Mouse (Mus musculus): ENCODE results near the gene Olfr875. TPM values are rescaled to one million over a fixed set of nuclear protein-coding genes. Genes with fewer than 3 reads are reported as not detected.
"Not testable (repeated sequence)": the region's sequence is repeated elsewhere in the genome, so short reads cannot be mapped to it uniquely, and the experiment has no call there.

The Olfr875 gene
- total RNA-seq (2021) = not detected

- no peak for DNase-seq
Measured at GRCm38 (mm10) chr9:37771759-37772158, at the start of gene Olfr875. TSS of gene Olfr875 (plus strand) at chr9:37771857.

GRCm38 (mm10) chr9:37734310-37734709 is 37.3 kb upstream of the Olfr875 start:
- DNase-seq = no peak

GRCm38 (mm10) chr9:37744806-37745205 is 26.9 kb upstream of the Olfr875 start, which contains the start of gene Olfr874:
TSS of gene Olfr874 (plus strand) at chr9:37745106.
- no peak for DNase-seq

GRCm38 (mm10) chr9:37750319-37751075 is 21.2 kb upstream of the Olfr875 start:
- DNase-seq = no peak

- DNase-seq = no peak
Measured at GRCm38 (mm10) chr9:37751467-37751866, 20.2 kb upstream of the Olfr875 start.

- no peak for DNase-seq
Measured at GRCm38 (mm10) chr9:37752006-37752405, 19.7 kb upstream of the Olfr875 start.

- DNase-seq = no peak
Measured at GRCm38 (mm10) chr9:37761728-37762127, 9.9 kb upstream of the Olfr875 start.

- no peak for DNase-seq
Measured at GRCm38 (mm10) chr9:37762541-37762940, 9.1 kb upstream of the Olfr875 start.

GRCm38 (mm10) chr9:37770661-37771060 is 996 bp upstream of the Olfr875 start:
- DNase-seq = no peak

- peak; percentile 10 to 24 for DNase-seq
Measured at GRCm38 (mm10) chr9:37782766-37783260, 11.2 kb downstream of the Olfr875 start.

GRCm38 (mm10) chr9:37783394-37784387 is 12.0 kb downstream of the Olfr875 start:
- DNase-seq = not testable (repeated sequence)

GRCm38 (mm10) chr9:37786411-37786810 is 14.8 kb downstream of the Olfr875 start:
- DNase-seq = no peak

GRCm38 (mm10) chr9:37802055-37802454 is 30.4 kb downstream of the Olfr875 start:
- no peak for DNase-seq

GRCm38 (mm10) chr9:37802731-37803130 is 31.1 kb downstream of the Olfr875 start, which contains the start of gene Olfr876:
TSS of gene Olfr876 (plus strand) at chr9:37803031.
- DNase-seq = no peak

GRCm38 (mm10) chr9:37807235-37807634 is 35.6 kb downstream of the Olfr875 start:
- no peak for DNase-seq

- DNase-seq = no peak
Measured at GRCm38 (mm10) chr9:37808456-37808855, 36.8 kb downstream of the Olfr875 start.

- DNase-seq = no peak
Measured at GRCm38 (mm10) chr9:37808976-37809375, 37.3 kb downstream of the Olfr875 start.

- DNase-seq = peak in 1 of 2 experiments; percentile 1
Measured at GRCm38 (mm10) chr9:37814696-37815095, 43.0 kb downstream of the Olfr875 start.
